Mouse (Mus musculus) lung, postnatal 0 days (tissue): ENCODE results near the gene Sgcg.

Experiments used
- CTCF ChIP-seq: IDR thresholded peaks from 2 replicates; pipeline ENCODE4 v1.5.1; 2016; ENCODE audit warnings: antibody characterized with exemption, mild to moderate bottlenecking
- EP300 ChIP-seq: IDR thresholded peaks from 2 replicates; pipeline ENCODE4 v1.6.1; 2016; ENCODE audit warnings: antibody characterized with exemption, mild to moderate bottlenecking, control low read depth

GRCm38 (mm10) chr14:61229763-61230162 is 28.5 kb downstream of the Sgcg start:
- TF ChIP-seq CTCF, result no peak
- TF ChIP-seq EP300, result no peak
